Mouse (Mus musculus) midbrain, embryonic 14.5 days (tissue): ENCODE data around the gene Nufip2. TPM values are rescaled to one million over a fixed set of nuclear protein-coding genes. Genes with fewer than 3 reads are reported as not detected.
"Not testable (repeated sequence)": the region's sequence is repeated elsewhere in the genome, so short reads cannot be mapped to it uniquely, and the experiment has no call there.

Source experiments
- ATAC-seq: fragments of 200-750 bp; cut with Nextera tagmentation; 2 replicates; pipeline ENCODE4 v1.8.0; 2017; ENCODE audit warnings: moderate number of reproducible peaks, moderate library complexity; ENCODE audit not compliant: low FRiP score, low TSS enrichment
- DNase-seq: peaks from one replicate; pipeline ENCODE4 v3.0.0-alpha.2; 2015
- H3K27ac ChIP-seq: fragments of 300-500 bp; sonication (generic); replicated peaks from 2 replicates; pipeline ENCODE4 v1.5.1; 2014; ENCODE audit warnings: mild to moderate bottlenecking, low read depth, low read length, moderate library complexity
- H3K27me3 ChIP-seq: fragments of 300-500 bp; sonication (generic); 2 replicates; pipeline ENCODE4 v1.6.1; 2014; ENCODE audit warnings: low read length, control low read depth, mixed read lengths; ENCODE audit not compliant: control insufficient read depth, insufficient read depth
- H3K36me3 ChIP-seq: fragments of 300-500 bp; sonication (generic); 2 replicates; pipeline ENCODE4 v1.6.1; 2014; ENCODE audit warnings: low read length, control low read depth; ENCODE audit not compliant: control insufficient read depth, insufficient read depth
- H3K4me1 ChIP-seq: fragments of 300-500 bp; sonication (generic); 2 replicates; pipeline ENCODE4 v1.6.1; 2014; ENCODE audit warnings: mild to moderate bottlenecking, antibody characterized with exemption, low read length, control low read depth; ENCODE audit not compliant: control insufficient read depth, insufficient read depth
- H3K4me2 ChIP-seq: fragments of 300-500 bp; sonication (generic); 2 replicates; pipeline ENCODE4 v1.6.1; 2014; ENCODE audit warnings: mild to moderate bottlenecking, low read length, moderate library complexity
- H3K4me3 ChIP-seq: fragments of 300-500 bp; sonication (generic); replicated peaks from 2 replicates; pipeline ENCODE4 v1.5.1; 2014; ENCODE audit warnings: low read depth, low read length
- H3K9ac ChIP-seq: fragments of 300-500 bp; sonication (generic); replicated peaks from 2 replicates; pipeline ENCODE4 v1.6.1; 2014; ENCODE audit warnings: mild to moderate bottlenecking, low read length, moderate library complexity
- H3K9me3 ChIP-seq: fragments of 300-500 bp; sonication (generic); 2 replicates; pipeline ENCODE4 v1.6.1; 2016; ENCODE audit warnings: low read length, control low read depth, mixed read lengths; ENCODE audit not compliant: control insufficient read depth
- WGBS: fragments of 180-500 bp; shearing (Covaris S2); extraction: QIAGEN DNeasy Blood & Tissue Kit; methylation state at CpG from one replicate; pipeline ENCODE4 v1.1.7; 2014; 5-methylcytosine and 5-hydroxymethylcytosine counted together
- polyA plus RNA-seq: library from polyadenylated mRNA; unstranded; fragments of >200 nt; fragmentation: Nextera tagmentation; extraction: Ambion mirVana; gene quantifications from 2 replicates; pipeline ENCODE4 v1.2.1, GENCODE M21; 2014

Nufip2 gene
- polyA plus RNA-seq, 1 experiment from 2014 or later: 6.2 TPM

- Histone ChIP-seq H3K9me3 (no peaks in the 10 kb centered on the region), H3K27ac (no peak within 1 kb of the TSS), H3K4me2 (no peak within 1 kb of the TSS), H3K36me3 (no peaks in the 10 kb centered on the region), H3K4me3 (no peak within 1 kb of the TSS), H3K9ac (no peak within 1 kb of the TSS), H3K4me1 (no peaks in the 10 kb centered on the region), H3K27me3 (no peaks in the 10 kb centered on the region)
- ATAC-seq (no peak), DNase-seq (no peak)
- WGBS: 40% methylated on average over 7 of the region's 7 CpGs
These were observed 39.2 kb downstream of the Nufip2 start, which contains the start of gene Cryba1 for GRCm38 (mm10) chr11:77725183-77725582. TSS of gene Cryba1 (minus strand) at chr11:77725283.

DNA sequence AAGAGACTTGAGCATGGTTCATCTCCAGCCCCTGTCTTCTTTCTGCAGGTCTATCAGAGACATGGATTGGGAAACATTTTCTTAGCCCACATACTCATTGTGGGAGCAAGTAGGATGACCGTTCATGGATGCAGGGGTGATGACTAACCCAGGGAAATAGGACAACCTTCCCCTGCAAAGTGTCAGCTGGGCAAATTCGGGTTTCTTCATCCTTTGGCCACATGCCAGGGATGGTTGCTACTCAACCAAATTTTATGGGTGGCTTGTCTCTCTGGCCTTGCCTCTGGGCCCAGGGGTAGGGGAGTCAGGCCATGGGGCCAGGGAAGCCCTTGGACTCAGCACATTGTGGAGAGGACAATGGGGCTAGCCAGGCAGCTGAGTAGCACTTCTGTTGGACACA lies 42.6 kb downstream of the Nufip2 start:
- no peak overlapping the region for H3K4me2 ChIP-seq
- H3K4me3 ChIP-seq: no peak overlapping the region
- no peaks in the 10 kb centered on the region for H3K27me3 ChIP-seq
- H3K4me1 ChIP-seq: no peaks in the 10 kb centered on the region
- no peak overlapping the region for H3K9ac ChIP-seq
- no peaks in the 10 kb centered on the region for H3K9me3 ChIP-seq
- DNase-seq (no peak), ATAC-seq (no peak)
- no peaks in the 10 kb centered on the region for H3K36me3 ChIP-seq
- 51% methylated on average over 2 of the region's 2 CpGs for WGBS
- H3K27ac ChIP-seq: no peak overlapping the region

DNA sequence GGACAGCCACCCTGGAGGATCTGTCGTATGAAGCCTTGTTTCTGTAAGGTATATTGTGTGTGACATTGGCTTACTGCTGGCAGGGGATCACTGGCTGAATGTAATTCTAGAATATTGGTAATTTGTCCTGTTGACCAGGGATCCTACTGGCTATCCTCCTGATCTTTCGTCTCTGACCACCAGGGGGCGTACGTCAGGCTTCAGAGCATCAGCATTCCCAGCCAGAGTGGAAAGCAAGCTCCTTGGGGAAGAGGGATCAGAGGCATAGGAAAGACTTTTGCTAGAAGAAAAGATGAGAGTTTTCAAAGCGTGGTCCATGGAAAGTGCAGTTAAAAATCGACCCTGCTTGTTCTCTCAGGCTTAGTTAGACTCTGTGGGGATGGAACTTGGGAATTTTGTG lies 51.3 kb downstream of the Nufip2 start:
- no peaks in the 10 kb centered on the region for H3K36me3 ChIP-seq
- H3K27me3 ChIP-seq: no peaks in the 10 kb centered on the region
- H3K4me3 ChIP-seq: no peak overlapping the region
- no peak overlapping the region for H3K4me2 ChIP-seq
- peak; percentile 94 for DNase-seq
- no peak for ATAC-seq
- H3K27ac ChIP-seq: no peak overlapping the region
- no peak overlapping the region for H3K9ac ChIP-seq
- no peaks in the 10 kb centered on the region for H3K9me3 ChIP-seq
- H3K4me1 ChIP-seq: no peaks in the 10 kb centered on the region
- 2% methylated on average over 6 of the region's 6 CpGs for WGBS

DNA sequence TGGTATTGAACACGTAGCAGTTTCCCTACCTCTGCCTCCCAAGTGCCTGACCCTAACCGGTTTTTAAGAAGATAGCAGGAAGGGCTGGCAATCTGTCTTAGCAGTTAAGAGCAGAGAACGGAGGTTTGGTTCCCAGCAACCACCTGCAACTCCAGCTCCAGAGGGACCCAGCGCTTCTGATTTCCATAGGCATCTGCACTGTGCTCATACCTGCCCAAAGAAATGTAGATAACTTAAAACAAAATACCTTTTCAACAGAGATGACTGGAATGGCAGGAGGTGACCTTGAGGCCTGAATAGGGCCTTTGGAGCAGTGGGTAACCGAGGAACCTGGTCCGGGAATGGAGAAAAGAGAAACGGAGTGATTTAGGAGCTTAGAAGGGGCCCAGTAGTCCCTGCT lies 52.6 kb downstream of the Nufip2 start:
- ATAC-seq (no peak), DNase-seq (no peak)
- H3K4me2 ChIP-seq: no peak overlapping the region
- H3K36me3 ChIP-seq: no peaks in the 10 kb centered on the region
- H3K4me1 ChIP-seq: no peaks in the 10 kb centered on the region
- H3K9ac ChIP-seq: no peak overlapping the region
- H3K27ac ChIP-seq: no peak overlapping the region
- H3K4me3 ChIP-seq: no peak overlapping the region
- 55% methylated on average over 7 of the region's 7 CpGs for WGBS
- H3K9me3 ChIP-seq: no peaks in the 10 kb centered on the region
- no peaks in the 10 kb centered on the region for H3K27me3 ChIP-seq

GRCm38 (mm10) chr11:77743966-77744365 lies 58.0 kb downstream of the Nufip2 start:
- Histone ChIP-seq H3K4me2 (no peak overlapping the region), H3K9ac (no peak overlapping the region), H3K36me3 (no peaks in the 10 kb centered on the region), H3K27ac (no peak overlapping the region), H3K27me3 (no peaks in the 10 kb centered on the region), H3K9me3 (no peaks in the 10 kb centered on the region), H3K4me3 (no peak overlapping the region), H3K4me1 (no peaks in the 10 kb centered on the region)
- ATAC-seq (no peak), DNase-seq (no peak)
- WGBS: 39% methylated on average over 6 of the region's 6 CpGs

GRCm38 (mm10) chr11:77746652-77747051 lies 60.7 kb downstream of the Nufip2 start:
- Histone ChIP-seq H3K27ac (no peak overlapping the region), H3K27me3 (no peaks in the 10 kb centered on the region), H3K36me3 (no peaks in the 10 kb centered on the region), H3K4me2 (no peak overlapping the region), H3K4me1 (no peaks in the 10 kb centered on the region), H3K4me3 (no peak overlapping the region), H3K9ac (no peak overlapping the region), H3K9me3 (no peaks in the 10 kb centered on the region)
- WGBS: 89% methylated on average over 4 of the region's 4 CpGs
- ATAC-seq (no peak), DNase-seq (no peak)

- not testable (repeated sequence) for H3K36me3 ChIP-seq, H3K4me3 ChIP-seq, H3K27ac ChIP-seq, DNase-seq, ATAC-seq, H3K9ac ChIP-seq, H3K27me3 ChIP-seq, H3K4me2 ChIP-seq, H3K4me1 ChIP-seq, H3K9me3 ChIP-seq
- 97% methylated on average over 14 of the region's 15 CpGs for WGBS
These were observed 61.1 kb downstream of the Nufip2 start for GRCm38 (mm10) chr11:77747103-77747502.

DNA sequence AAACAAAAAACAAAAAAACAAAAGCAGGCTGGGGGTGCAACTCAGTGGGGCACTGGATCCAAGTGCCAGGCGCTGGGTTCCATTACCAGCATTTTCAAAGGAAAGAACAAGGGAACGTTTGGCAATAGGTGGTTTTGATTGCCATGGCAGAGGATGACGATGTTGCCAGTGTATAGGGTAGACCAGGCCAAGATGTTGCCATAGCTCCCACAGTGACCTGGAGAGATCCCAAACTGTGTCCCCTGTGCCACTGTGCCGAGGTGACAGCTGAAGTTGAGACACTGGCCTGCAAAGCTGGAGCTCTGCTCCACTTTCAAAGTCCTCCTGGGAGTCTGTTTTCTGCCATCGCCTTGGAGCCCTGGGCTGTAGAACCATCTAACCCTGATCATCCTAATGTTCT lies 63.0 kb downstream of the Nufip2 start:
- no peaks in the 10 kb centered on the region for H3K36me3 ChIP-seq
- no peak overlapping the region for H3K27ac ChIP-seq
- no peak for DNase-seq
- H3K9me3 ChIP-seq: no peaks in the 10 kb centered on the region
- no peak for ATAC-seq
- H3K27me3 ChIP-seq: no peaks in the 10 kb centered on the region
- WGBS: 82% methylated on average over 5 of the region's 5 CpGs
- no peak overlapping the region for H3K4me2 ChIP-seq
- no peaks in the 10 kb centered on the region for H3K4me1 ChIP-seq
- no peak overlapping the region for H3K9ac ChIP-seq
- H3K4me3 ChIP-seq: no peak overlapping the region

- no peaks in the 10 kb centered on the region for H3K4me1 ChIP-seq
- H3K4me3 ChIP-seq: no peak overlapping the region
- no peak overlapping the region for H3K27ac ChIP-seq
- H3K27me3 ChIP-seq: no peaks in the 10 kb centered on the region
- H3K9ac ChIP-seq: no peak overlapping the region
- ATAC-seq (no peak), DNase-seq (no peak)
- WGBS: 82% methylated on average over 5 of the region's 5 CpGs
- no peaks in the 10 kb centered on the region for H3K36me3 ChIP-seq
- H3K4me2 ChIP-seq: no peak overlapping the region
- H3K9me3 ChIP-seq: no peaks in the 10 kb centered on the region
These were observed 66.6 kb downstream of the Nufip2 start for GRCm38 (mm10) chr11:77752525-77752924.
